Mouse (Mus musculus) liver, embryonic 14.5 days (tissue): ENCODE data around the gene Krtap19-3.

Experiments used
- CTCF ChIP-seq: IDR thresholded peaks from 2 replicates; pipeline ENCODE4 v1.5.1; 2016; ENCODE audit warnings: antibody characterized with exemption, low read depth, control low read depth
- EP300 ChIP-seq: IDR thresholded peaks from 2 replicates; pipeline ENCODE4 v1.6.1; 2016; ENCODE audit warnings: antibody characterized with exemption, low read depth

- TF ChIP-seq CTCF, result peak; percentile 54
- TF ChIP-seq EP300, result no peak
Measured at GRCm38 (mm10) chr16:88851450-88851849, 26.4 kb downstream of the Krtap19-3 start.
